Mouse (Mus musculus): Measurements from ENCODE around the gene Rad50. TPM values are rescaled to one million over a fixed set of nuclear protein-coding genes. Genes with fewer than 3 reads are reported as not detected.
A peak's percentile ranks its signal among the peaks of the same experiment; 100 is the strongest.

Rad50 gene
- polyA plus RNA-seq, 1 experiment, result 16.3 TPM

GRCm38 (mm10) chr11:53656558-53657202, 50.4 kb downstream of the Rad50 start:
- peak; percentile 43 for TF ChIP-seq GATA1 (IDR thresholded peaks at IDR 0.05; ENCODE audit: low read length)

GRCm38 (mm10) chr11:53655043-53655442, 52.1 kb downstream of the Rad50 start:
- TF ChIP-seq GATA1 (IDR thresholded peaks at IDR 0.05; ENCODE audit: low read length), result peak; percentile 81

GRCm38 (mm10) chr11:53652427-53652826, 54.7 kb downstream of the Rad50 start:
- no peak for TF ChIP-seq GATA1 (IDR thresholded peaks at IDR 0.05; ENCODE audit: low read length)

DNA sequence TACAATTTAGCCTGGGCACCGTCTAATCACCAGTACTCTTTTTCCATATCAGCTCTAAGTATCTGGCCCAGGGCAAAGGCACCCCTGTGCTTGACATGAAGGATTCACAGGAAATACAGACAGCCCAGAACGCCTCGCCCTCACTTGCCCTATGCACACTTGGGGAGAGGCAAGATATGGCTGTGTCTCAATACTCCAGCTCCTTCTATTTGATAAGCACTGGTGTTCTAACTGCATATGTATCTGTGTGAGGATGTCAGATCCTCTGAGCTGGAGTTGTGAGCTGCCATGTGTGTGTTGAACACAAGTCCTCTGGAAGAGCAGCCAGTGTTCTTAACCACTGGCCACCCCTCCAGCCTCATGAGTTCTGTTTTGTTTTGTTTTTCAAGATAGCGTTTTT, 55.7 kb downstream of the Rad50 start:
- no peak for TF ChIP-seq GATA1 (IDR thresholded peaks at IDR 0.05; ENCODE audit: low read length)

- TF ChIP-seq GATA1 (IDR thresholded peaks at IDR 0.05; ENCODE audit: low read length), result no peak
Measured at GRCm38 (mm10) chr11:53644017-53644416, 63.1 kb downstream of the Rad50 start.

DNA sequence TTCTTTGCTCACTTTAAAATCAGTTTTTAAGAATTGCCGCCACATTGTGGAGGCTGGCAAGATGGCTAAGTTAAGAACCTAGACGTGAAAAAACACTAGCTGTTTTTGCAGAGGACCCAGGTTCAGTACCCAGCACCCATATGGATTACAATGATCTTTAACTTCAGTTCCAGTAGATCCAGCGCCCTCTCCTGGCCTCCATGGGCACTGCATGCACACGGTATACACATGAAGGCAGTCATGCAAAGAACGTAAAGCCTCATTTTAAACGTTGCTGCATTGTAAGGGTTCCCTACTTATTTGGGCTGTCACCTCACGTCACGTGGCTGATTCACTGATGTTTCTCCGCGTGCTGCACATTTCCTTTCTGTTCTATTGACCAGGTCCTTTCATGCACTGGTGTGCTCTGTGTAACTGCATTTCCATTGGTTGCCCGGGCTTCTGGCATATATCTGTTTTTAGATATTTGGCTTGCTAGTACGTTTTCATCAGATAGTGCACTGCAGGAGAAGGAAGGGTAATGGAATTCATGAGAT, 64.3 kb downstream of the Rad50 start:
- no peak for TF ChIP-seq GATA1 (IDR thresholded peaks at IDR 0.05; ENCODE audit: low read length)

DNA sequence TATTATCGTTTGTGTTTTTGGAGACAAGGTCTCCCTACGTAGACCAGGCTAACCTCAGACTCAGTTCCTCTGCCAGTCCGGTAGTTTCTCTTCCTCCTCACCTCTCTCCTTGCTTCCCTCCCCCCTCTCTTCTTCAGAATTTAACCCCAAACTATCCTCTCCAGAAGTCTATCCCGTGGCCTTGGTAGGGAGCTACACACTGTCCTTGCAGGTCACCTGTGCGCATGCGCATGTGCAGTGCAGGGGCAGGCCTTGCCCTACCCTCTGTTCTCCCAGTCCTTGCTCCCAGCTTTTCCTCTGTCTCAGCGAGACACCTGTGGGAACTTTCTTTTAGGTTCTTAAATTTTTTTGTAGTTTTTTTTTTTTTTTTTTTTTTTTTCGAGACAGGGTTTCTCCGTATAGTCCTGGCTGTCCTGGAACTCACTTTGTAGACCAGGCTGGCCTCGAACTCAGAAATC, 69.3 kb downstream of the Rad50 start:
- no peak for TF ChIP-seq GATA1 (IDR thresholded peaks at IDR 0.05; ENCODE audit: low read length)

GRCm38 (mm10) chr11:53637046-53637802, 69.9 kb downstream of the Rad50 start:
- no peak for TF ChIP-seq GATA1 (IDR thresholded peaks at IDR 0.05; ENCODE audit: low read length)

DNA sequence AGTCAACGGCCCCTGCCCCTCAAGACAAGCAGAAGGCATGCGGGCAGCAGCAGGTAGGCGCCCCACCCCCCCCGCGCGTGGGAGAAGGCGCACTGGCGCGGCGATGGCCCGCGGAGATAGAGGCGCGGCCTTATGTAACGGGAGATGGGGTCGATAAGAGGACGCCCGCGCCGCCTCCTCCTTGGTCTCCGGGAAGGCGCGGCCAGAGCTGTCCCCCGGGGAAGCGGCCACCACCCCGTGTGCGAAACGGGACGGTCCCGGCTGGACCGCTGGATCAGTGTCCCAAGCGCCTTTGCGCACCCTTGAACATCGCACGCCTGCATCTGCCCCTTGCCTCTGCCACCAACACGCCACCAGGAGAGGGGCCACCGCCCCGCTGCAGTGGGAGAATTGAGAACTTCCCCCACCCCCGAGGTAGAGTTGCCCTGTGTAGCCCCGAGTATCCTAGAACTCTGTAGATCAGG, 70.9 kb downstream of the Rad50 start:
- TF ChIP-seq GATA1 (IDR thresholded peaks at IDR 0.05; ENCODE audit: low read length), result peak; percentile 9

- no peak for TF ChIP-seq GATA1 (IDR thresholded peaks at IDR 0.05; ENCODE audit: low read length)
Measured at GRCm38 (mm10) chr11:53635590-53636182, 71.4 kb downstream of the Rad50 start.

GRCm38 (mm10) chr11:53634556-53634955, 72.6 kb downstream of the Rad50 start, which contains the start of gene Il13:
Gene Il13, minus strand, starts transcription at chr11:53634702.
- TF ChIP-seq GATA1 (IDR thresholded peaks at IDR 0.05; ENCODE audit: low read length), result no peak

GRCm38 (mm10) chr11:53633644-53634043, 73.5 kb downstream of the Rad50 start:
- TF ChIP-seq GATA1 (IDR thresholded peaks at IDR 0.05; ENCODE audit: low read length), result peak; percentile 27

GRCm38 (mm10) chr11:53632122-53632733, 74.9 kb downstream of the Rad50 start:
- no peak for TF ChIP-seq GATA1 (IDR thresholded peaks at IDR 0.05; ENCODE audit: low read length)

GRCm38 (mm10) chr11:53627859-53628258, 79.3 kb downstream of the Rad50 start:
- TF ChIP-seq GATA1 (IDR thresholded peaks at IDR 0.05; ENCODE audit: low read length), result no peak

- no peak for TF ChIP-seq GATA1 (IDR thresholded peaks at IDR 0.05; ENCODE audit: low read length)
Measured at GRCm38 (mm10) chr11:53626802-53627373, 80.2 kb downstream of the Rad50 start.

Measured in G1E-ER4 (cell line).